Mouse (Mus musculus): Measurements from ENCODE around the gene Arhgef18.
A peak's percentile ranks its signal among the peaks of the same experiment; 100 is the strongest.

The Arhgef18 gene

GRCm38 (mm10) chr8:3392771-3393710, at the start of gene Arhgef18:
Gene Arhgef18 (plus strand): TSS chr8:3393006.
- ATAC-seq (ENCODE audit: low TSS enrichment) = peak; percentile 99

- ATAC-seq (ENCODE audit: low TSS enrichment) = no peak
Measured at GRCm38 (mm10) chr8:3345337-3345736, 47.5 kb upstream of the Arhgef18 start.

- ATAC-seq (ENCODE audit: low TSS enrichment) = no peak
Measured at GRCm38 (mm10) chr8:3346691-3347413, 46.0 kb upstream of the Arhgef18 start.

GRCm38 (mm10) chr8:3348142-3348823, 44.5 kb upstream of the Arhgef18 start:
- ATAC-seq (ENCODE audit: low TSS enrichment) = peak; percentile 76; the same call in 1 of the 2 replicates

GRCm38 (mm10) chr8:3350747-3351146, 42.1 kb upstream of the Arhgef18 start:
- no peak for ATAC-seq (ENCODE audit: low TSS enrichment)

- no peak for ATAC-seq (ENCODE audit: low TSS enrichment)
Measured at GRCm38 (mm10) chr8:3352715-3353114, 40.1 kb upstream of the Arhgef18 start.

- no peak for ATAC-seq (ENCODE audit: low TSS enrichment)
Measured at GRCm38 (mm10) chr8:3353189-3353810, 39.5 kb upstream of the Arhgef18 start, which contains the start of gene A430078G23Rik. Gene A430078G23Rik (plus strand): TSS chr8:3353415.

GRCm38 (mm10) chr8:3353811-3354442, 38.9 kb upstream of the Arhgef18 start:
- ATAC-seq (ENCODE audit: low TSS enrichment) = no peak

GRCm38 (mm10) chr8:3354443-3354812, 38.4 kb upstream of the Arhgef18 start:
- no peak for ATAC-seq (ENCODE audit: low TSS enrichment)

- no peak for ATAC-seq (ENCODE audit: low TSS enrichment)
Measured at GRCm38 (mm10) chr8:3355586-3355985, 37.2 kb upstream of the Arhgef18 start.

- peak; percentile 64; the same call in 1 of the 2 replicates for ATAC-seq (ENCODE audit: low TSS enrichment)
Measured at GRCm38 (mm10) chr8:3358060-3358459, 34.7 kb upstream of the Arhgef18 start.

- no peak for ATAC-seq (ENCODE audit: low TSS enrichment)
Measured at GRCm38 (mm10) chr8:3367086-3367485, 25.7 kb upstream of the Arhgef18 start.

- ATAC-seq (ENCODE audit: low TSS enrichment) = no peak
Measured at GRCm38 (mm10) chr8:3368091-3368490, 24.7 kb upstream of the Arhgef18 start.

GRCm38 (mm10) chr8:3375748-3376147, 17.1 kb upstream of the Arhgef18 start:
- no peak for ATAC-seq (ENCODE audit: low TSS enrichment)

- ATAC-seq (ENCODE audit: low TSS enrichment) = no peak
Measured at GRCm38 (mm10) chr8:3376641-3377274, 16.0 kb upstream of the Arhgef18 start.

- ATAC-seq (ENCODE audit: low TSS enrichment) = peak; percentile 74; the same call in 1 of the 2 replicates
Measured at GRCm38 (mm10) chr8:3387286-3387685, 5.5 kb upstream of the Arhgef18 start.

GRCm38 (mm10) chr8:3388591-3389338, 4.0 kb upstream of the Arhgef18 start:
- ATAC-seq (ENCODE audit: low TSS enrichment) = no peak

- ATAC-seq (ENCODE audit: low TSS enrichment) = no peak
Measured at GRCm38 (mm10) chr8:3389506-3389905, 3.3 kb upstream of the Arhgef18 start.

GRCm38 (mm10) chr8:3392293-3392692, 513 bp upstream of the Arhgef18 start:
- ATAC-seq (ENCODE audit: low TSS enrichment) = no peak

- no peak for ATAC-seq (ENCODE audit: low TSS enrichment)
Measured at GRCm38 (mm10) chr8:3394600-3394999, 1.8 kb downstream of the Arhgef18 start.

Data from frontal cortex, adult (tissue).